Mouse (Mus musculus) hindbrain, embryonic 10.5 days (tissue): ENCODE measurements around the gene Snx33. TPM values are rescaled to one million over a fixed set of nuclear protein-coding genes. Genes with fewer than 3 reads are reported as not detected.

Experiments
- DNase-seq: peaks from one replicate; pipeline ENCODE4 v3.0.0-alpha.2; 2017; ENCODE audit warnings: low spot score
- H3K27ac ChIP-seq: fragments of 300-500 bp; sonication (generic); 2 replicates; pipeline ENCODE4 v1.5.1; 2016; ENCODE audit warnings: mild to moderate bottlenecking, moderate library complexity
- H3K27me3 ChIP-seq: fragments of 300-500 bp; sonication (generic); 2 replicates; pipeline ENCODE4 v1.6.1; 2016; ENCODE audit warnings: mild to moderate bottlenecking; ENCODE audit not compliant: poor library complexity, insufficient read depth, severe bottlenecking
- H3K36me3 ChIP-seq: fragments of 300-500 bp; sonication (generic); 2 replicates; pipeline ENCODE4 v1.6.1; 2016; ENCODE audit warnings: mild to moderate bottlenecking, moderate library complexity
- H3K4me1 ChIP-seq: fragments of 300-500 bp; sonication (generic); replicated peaks from 2 replicates; pipeline ENCODE4 v1.6.1; 2016; ENCODE audit warnings: mild to moderate bottlenecking
- H3K4me3 ChIP-seq: fragments of 300-500 bp; sonication (generic); 2 replicates; pipeline ENCODE4 v1.5.1; 2016; ENCODE audit warnings: mild to moderate bottlenecking, moderate library complexity
- H3K9me3 ChIP-seq: fragments of 300-500 bp; sonication (generic); 2 replicates; pipeline ENCODE4 v1.6.1; 2016; ENCODE audit warnings: mild to moderate bottlenecking, moderate library complexity
- WGBS: fragments of 180-500 bp; shearing (Covaris S2); methylation state at CpG from one replicate; pipeline ENCODE4 v1.1.7; 2016; 5-methylcytosine and 5-hydroxymethylcytosine counted together
- polyA plus RNA-seq: library from polyadenylated mRNA; unstranded; fragments of >200 nt; fragmentation: Nextera tagmentation; extraction: Ambion mirVana; gene quantifications from 2 replicates; pipeline ENCODE4 v1.2.1, GENCODE M21; 2016

The Snx33 gene
- polyA plus RNA-seq, 1 experiment from 2014 or later: 6.7 TPM

GRCm38 (mm10) chr9:56896779-56897178, 31.4 kb downstream of the Snx33 start:
- Histone ChIP-seq H3K4me1 (peaks cover 47% of the 10 kb centered on the region), H3K27me3 (peaks cover 13% of the 10 kb centered on the region), H3K36me3 (no peaks in the 10 kb centered on the region), H3K9me3 (no peaks in the 10 kb centered on the region), H3K4me3 (no peak overlapping the region), H3K27ac (no peak overlapping the region)
- no peak for DNase-seq
- 92% methylated on average over 12 of the region's 12 CpGs for WGBS

DNA sequence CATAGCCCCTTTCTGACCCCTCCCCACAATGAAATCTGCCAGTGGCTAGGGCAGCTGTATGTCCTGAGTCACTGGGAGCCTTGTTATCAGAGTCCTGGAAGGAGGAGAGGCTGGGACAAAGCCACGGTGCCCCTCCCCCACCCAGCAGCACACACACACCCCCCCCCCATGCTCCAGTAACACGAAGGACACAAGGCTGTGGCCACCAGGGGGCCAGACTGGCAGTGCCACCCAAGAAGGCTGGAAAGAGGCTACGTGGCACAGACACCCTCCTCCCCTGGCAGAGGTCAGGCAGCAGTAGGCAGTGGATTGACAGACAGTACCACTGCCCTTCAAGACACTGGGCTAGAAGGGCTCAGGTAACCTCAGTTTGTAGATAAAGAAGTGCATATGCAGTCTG, 34.2 kb downstream of the Snx33 start:
- peak overlapping the region; percentile 71 for H3K27ac ChIP-seq

GRCm38 (mm10) chr9:56893313-56893712, 34.9 kb downstream of the Snx33 start:
- peak overlapping the region; percentile 71 for H3K27ac ChIP-seq
- H3K27me3 ChIP-seq: peaks cover 28% of the 10 kb centered on the region
- peaks cover 34% of the 10 kb centered on the region for H3K4me1 ChIP-seq
- 69% methylated on average over 8 of the region's 8 CpGs for WGBS
- H3K9me3 ChIP-seq: no peaks in the 10 kb centered on the region
- DNase-seq: no peak
- H3K36me3 ChIP-seq: no peaks in the 10 kb centered on the region
- no peak overlapping the region for H3K4me3 ChIP-seq

More for the DNA sequence above, 34.2 kb downstream of the Snx33 start:
- no peaks in the 10 kb centered on the region for H3K36me3 ChIP-seq
- H3K27me3 ChIP-seq: peaks cover 28% of the 10 kb centered on the region
- no peak overlapping the region for H3K4me3 ChIP-seq
- H3K4me1 ChIP-seq: peaks cover 38% of the 10 kb centered on the region
- DNase-seq: peak; percentile 17
- no peaks in the 10 kb centered on the region for H3K9me3 ChIP-seq
- 15% methylated on average over 3 of the region's 3 CpGs for WGBS

- whole genome bisulfite sequencing: 80% methylated on average over 10 of the region's 10 CpGs
- DNase-seq: no peak
- no peaks in the 10 kb centered on the region for H3K9me3 ChIP-seq
- no peaks in the 10 kb centered on the region for H3K36me3 ChIP-seq
- no peak overlapping the region for H3K4me3 ChIP-seq
- H3K27me3 ChIP-seq: peaks cover 28% of the 10 kb centered on the region
- no peak overlapping the region for H3K27ac ChIP-seq
- H3K4me1 ChIP-seq: peaks cover 32% of the 10 kb centered on the region
Observed at GRCm38 (mm10) chr9:56892111-56892510, 36.1 kb downstream of the Snx33 start.

- peak overlapping the region; percentile 54 for H3K27ac ChIP-seq
- peak overlapping the region; percentile 30 for H3K4me3 ChIP-seq
- peaks cover 28% of the 10 kb centered on the region for H3K27me3 ChIP-seq
Observed at GRCm38 (mm10) chr9:56891517-56892011, 36.6 kb downstream of the Snx33 start.

DNA sequence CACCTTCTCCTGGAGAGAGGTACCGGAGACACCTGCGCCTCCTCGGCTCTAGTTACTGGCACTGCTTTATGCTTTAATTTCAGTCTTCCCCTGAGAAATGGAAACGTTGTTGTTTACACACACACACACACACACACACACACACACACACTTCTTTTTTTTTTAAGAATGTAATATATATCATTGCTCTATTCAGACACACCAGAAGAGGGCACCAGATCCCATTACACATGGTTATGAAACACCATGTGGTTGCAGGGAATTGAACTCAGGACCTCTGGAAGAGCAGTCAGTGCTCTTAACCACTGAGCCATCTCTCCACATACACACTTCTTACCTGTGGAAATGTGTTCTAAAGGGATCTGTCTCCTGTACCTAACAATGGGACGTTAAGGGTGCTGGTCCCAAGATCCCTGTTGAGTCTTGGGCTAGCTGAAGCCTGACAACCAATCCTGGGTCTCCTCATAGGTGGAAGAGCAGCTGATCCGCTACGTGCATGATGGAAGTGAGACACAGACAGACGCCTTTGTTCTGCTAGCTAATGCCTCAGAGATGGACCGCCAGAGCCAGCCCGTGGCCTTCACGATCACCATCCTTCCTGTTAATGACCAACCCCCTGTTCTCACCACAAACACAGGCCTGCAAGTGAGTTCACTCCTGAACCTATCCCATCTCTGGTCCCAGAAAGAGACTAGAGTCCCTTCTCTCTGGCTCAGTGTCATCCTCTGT, 37.5 kb downstream of the Snx33 start:
- Histone ChIP-seq H3K27ac (no peak overlapping the region), H3K4me1 (peaks cover 30% of the 10 kb centered on the region), H3K36me3 (no peaks in the 10 kb centered on the region), H3K9me3 (no peaks in the 10 kb centered on the region), H3K4me3 (peak overlapping the region; percentile 45; the same call in 1 of the 2 replicates), H3K27me3 (peaks cover 28% of the 10 kb centered on the region)
- DNase-seq: no peak
- 74% methylated on average over 11 of the region's 11 CpGs for WGBS

More at GRCm38 (mm10) chr9:56891517-56892011, 36.6 kb downstream of the Snx33 start:
- DNase-seq: peak; percentile 75
- H3K4me1 ChIP-seq: peaks cover 30% of the 10 kb centered on the region
- 32% methylated on average over 12 of the region's 12 CpGs for WGBS
- H3K36me3 ChIP-seq: no peaks in the 10 kb centered on the region
- no peaks in the 10 kb centered on the region for H3K9me3 ChIP-seq

DNA sequence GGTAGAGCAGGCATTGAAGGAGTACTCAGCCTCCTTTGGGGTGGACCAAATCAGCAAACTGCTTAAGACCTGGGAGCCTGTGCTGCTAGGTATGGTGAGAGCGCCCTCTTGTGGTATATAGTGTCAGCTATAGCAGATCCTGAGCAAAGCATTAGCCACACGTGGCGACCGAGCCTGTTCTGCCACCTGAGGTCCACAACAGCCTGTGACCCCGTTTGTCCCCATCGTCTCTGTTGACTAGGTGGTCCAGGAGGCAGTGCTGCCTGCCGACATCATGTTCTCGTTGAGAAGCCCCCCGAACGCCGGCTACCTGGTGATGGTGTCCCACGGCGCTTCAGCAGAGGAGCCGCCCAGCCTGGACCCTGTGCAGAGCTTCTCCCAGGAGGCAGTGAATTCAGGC, 38.4 kb downstream of the Snx33 start:
- Histone ChIP-seq H3K4me1 (peaks cover 35% of the 10 kb centered on the region), H3K36me3 (no peaks in the 10 kb centered on the region), H3K27ac (0 out of 2 replicates have a peak overlapping the region, but pooled peaks have one; percentile 35), H3K9me3 (no peaks in the 10 kb centered on the region), H3K4me3 (peak overlapping the region; percentile 45), H3K27me3 (peaks cover 28% of the 10 kb centered on the region)
- DNase-seq: peak; percentile 74
- WGBS: 6% methylated on average over 14 of the region's 14 CpGs

DNA sequence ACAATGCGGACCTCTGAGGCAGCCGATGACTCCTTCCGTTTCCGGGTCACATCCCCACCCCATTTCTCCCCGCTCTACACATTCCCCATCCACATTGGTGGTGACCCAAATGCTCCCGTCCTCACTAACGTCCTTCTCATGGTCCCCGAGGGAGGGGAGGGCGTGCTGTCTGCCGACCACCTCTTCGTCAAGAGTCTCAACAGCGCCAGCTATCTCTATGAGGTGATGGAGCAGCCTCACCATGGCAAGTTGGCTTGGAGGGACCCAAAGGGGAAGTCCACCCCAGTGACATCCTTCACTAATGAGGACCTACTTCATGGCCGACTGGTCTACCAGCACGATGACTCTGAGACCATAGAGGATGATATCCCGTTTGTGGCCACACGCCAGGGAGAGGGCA, 40.6 kb downstream of the Snx33 start:
- 95% methylated on average over 16 of the region's 16 CpGs for WGBS
- Histone ChIP-seq H3K4me1 (peaks cover 27% of the 10 kb centered on the region), H3K9me3 (no peaks in the 10 kb centered on the region), H3K4me3 (no peak overlapping the region), H3K27me3 (peaks cover 23% of the 10 kb centered on the region), H3K36me3 (no peaks in the 10 kb centered on the region), H3K27ac (no peak overlapping the region)
- DNase-seq: no peak

DNA sequence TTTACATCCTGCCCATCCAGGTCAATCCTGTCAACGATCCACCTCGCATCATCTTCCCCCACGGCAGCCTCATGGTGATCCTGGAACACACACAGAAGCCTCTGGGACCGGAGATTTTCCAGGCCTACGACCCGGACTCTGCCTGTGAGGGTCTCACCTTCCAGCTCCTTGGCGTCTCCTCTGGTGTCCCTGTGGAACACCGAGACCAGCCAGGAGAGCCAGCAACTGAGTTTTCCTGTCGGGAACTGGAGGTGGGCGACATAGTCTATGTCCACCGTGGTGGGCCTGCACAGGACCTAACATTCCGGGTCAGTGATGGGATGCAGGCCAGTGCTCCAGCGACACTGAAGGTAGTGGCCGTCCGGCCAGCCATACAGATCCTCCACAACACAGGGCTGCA, 41.6 kb downstream of the Snx33 start:
- H3K4me3 ChIP-seq: no peak overlapping the region
- H3K4me1 ChIP-seq: peaks cover 32% of the 10 kb centered on the region
- no peaks in the 10 kb centered on the region for H3K36me3 ChIP-seq
- DNase-seq: no peak
- WGBS: 94% methylated on average over 15 of the region's 15 CpGs
- no peaks in the 10 kb centered on the region for H3K9me3 ChIP-seq
- peaks cover 13% of the 10 kb centered on the region; the same call in 1 of the 2 replicates for H3K27me3 ChIP-seq
- H3K27ac ChIP-seq: no peak overlapping the region

DNA sequence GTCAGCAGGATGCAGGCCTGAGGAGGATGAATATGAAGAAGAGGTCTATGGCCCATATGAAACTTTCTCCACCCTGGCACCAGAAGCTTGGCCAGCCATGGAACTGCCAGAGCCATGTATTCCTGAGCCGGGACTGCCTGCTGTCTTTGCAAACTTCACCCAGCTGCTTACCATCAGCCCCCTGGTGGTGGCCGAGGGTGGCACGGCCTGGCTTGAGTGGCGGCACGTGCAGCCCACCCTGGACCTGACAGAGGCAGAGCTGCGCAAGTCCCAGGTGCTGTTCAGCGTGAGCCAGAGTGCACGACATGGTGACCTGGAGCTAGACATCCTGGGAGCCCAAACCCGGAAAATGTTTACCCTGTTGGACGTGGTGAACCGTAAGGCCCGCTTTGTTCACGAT, 42.1 kb downstream of the Snx33 start:
- Histone ChIP-seq H3K27ac (no peak overlapping the region; the same call in 1 of the 2 replicates), H3K27me3 (peaks cover 11% of the 10 kb centered on the region; the same call in 1 of the 2 replicates), H3K4me1 (peaks cover 32% of the 10 kb centered on the region), H3K36me3 (no peaks in the 10 kb centered on the region), H3K4me3 (no peak overlapping the region), H3K9me3 (no peaks in the 10 kb centered on the region)
- peak; percentile 60 for DNase-seq
- 66% methylated on average over 13 of the region's 13 CpGs for WGBS

- H3K27me3 ChIP-seq: 0 out of 2 replicates have a peak, but pooled peaks cover 3% of the 10 kb centered on the region
- 87% methylated on average over 4 of the region's 4 CpGs for WGBS
- no peak overlapping the region for H3K27ac ChIP-seq
- no peak overlapping the region for H3K4me3 ChIP-seq
- H3K9me3 ChIP-seq: no peaks in the 10 kb centered on the region
- DNase-seq: no peak
- no peaks in the 10 kb centered on the region for H3K36me3 ChIP-seq
- H3K4me1 ChIP-seq: peaks cover 32% of the 10 kb centered on the region; the same call in 1 of the 2 replicates
Observed at GRCm38 (mm10) chr9:56884328-56884727, 43.8 kb downstream of the Snx33 start.

GRCm38 (mm10) chr9:56883470-56883869, 44.7 kb downstream of the Snx33 start:
- no peak for DNase-seq
- Histone ChIP-seq H3K4me3 (no peak overlapping the region), H3K36me3 (no peaks in the 10 kb centered on the region), H3K27ac (no peak overlapping the region), H3K4me1 (peaks cover 32% of the 10 kb centered on the region; the same call in 1 of the 2 replicates), H3K9me3 (no peaks in the 10 kb centered on the region), H3K27me3 (0 out of 2 replicates have a peak, but pooled peaks cover 3% of the 10 kb centered on the region)
- WGBS: 89% methylated on average over 7 of the region's 7 CpGs

- Histone ChIP-seq H3K4me3 (no peak overlapping the region), H3K9me3 (no peaks in the 10 kb centered on the region), H3K27me3 (0 out of 2 replicates have a peak, but pooled peaks cover 3% of the 10 kb centered on the region), H3K4me1 (peaks cover 32% of the 10 kb centered on the region; the same call in 1 of the 2 replicates), H3K27ac (no peak overlapping the region), H3K36me3 (no peaks in the 10 kb centered on the region)
- 75% methylated on average over 12 of the region's 12 CpGs for WGBS
- no peak for DNase-seq
Observed at GRCm38 (mm10) chr9:56882818-56883217, 45.4 kb downstream of the Snx33 start.
